ENCODE assay signal across 8 mouse cellular contexts in genomic region chr12:38779186-38779777, GRCm38 (mm10). TPM values are rescaled to one million over a fixed set of nuclear protein-coding genes. Genes with fewer than 3 reads are reported as not detected.
DNase-seq lines count a peak whose midpoint lies in the region; ATAC-seq and TF ChIP-seq lines count a peak whose summit lies in the region.

Gene Etv1, plus strand, starts transcription at chr12:38779380.

- no peaks in the 10 kb centered on the region for H3K27me3 ChIP-seq in E14TG2a.4 (ENCODE audit: insufficient read depth, low read length)
- H3K27me3 ChIP-seq in forebrain, embryonic 12.5 days, result peaks cover 4% of the 10 kb centered on the region; the same call in 1 of the 2 replicates
- no peaks in the 10 kb centered on the region for H3K27me3 ChIP-seq in lung, embryonic 14.5 days (ENCODE audit: insufficient read depth, low read length)
- H3K27me3 ChIP-seq in neural tube, embryonic 13.5 days, result 0 out of 2 replicates have a peak, but pooled peaks cover 12% of the 10 kb centered on the region

- peak; percentile 24 for ATAC-seq in forebrain, embryonic 12.5 days (ENCODE audit: low FRiP score)
- ATAC-seq in lung, embryonic 14.5 days (ENCODE audit: insufficient read depth), result peak; percentile 77
- peak; percentile 58 for ATAC-seq in neural tube, embryonic 13.5 days (ENCODE audit: low read depth)

- DNase-seq in adrenal gland, postnatal 14 days, result peak; percentile 81
- DNase-seq in heart, postnatal 14 days, result peak; percentile 38 to 51
- DNase-seq in kidney, postnatal 4 days, result peak; percentile 61 to 73
- DNase-seq in lung, embryonic 14.5 days, result peak; percentile 85
- DNase-seq in thymus, postnatal 10 days (ENCODE audit: low spot score in 2 of 2), result peak; percentile 23 to 48

- peak within 1 kb of the TSS; percentile 93 for H3K4me2 ChIP-seq in forebrain, embryonic 12.5 days
- peak within 1 kb of the TSS; percentile 93 for H3K4me2 ChIP-seq in lung, embryonic 14.5 days
- peak within 1 kb of the TSS; percentile 99 for H3K4me2 ChIP-seq in neural tube, embryonic 13.5 days

- TF ChIP-seq CTCF in E14TG2a.4 (conservative IDR thresholded peaks at IDR 0.05; ENCODE audit: low read length), result no peak
- no peak for TF ChIP-seq CTCF in lung, embryonic 14.5 days (IDR thresholded peaks at IDR 0.05; ENCODE audit: low read depth)

- H3K9ac ChIP-seq in forebrain, embryonic 12.5 days, result peak within 1 kb of the TSS; percentile 59
- H3K9ac ChIP-seq in lung, embryonic 14.5 days, result peak within 1 kb of the TSS; percentile 65
- H3K9ac ChIP-seq in neural tube, embryonic 13.5 days, result peak within 1 kb of the TSS; percentile 71

- H3K27ac ChIP-seq in forebrain, embryonic 12.5 days, result peak within 1 kb of the TSS; percentile 90
- peak within 1 kb of the TSS; percentile 98 for H3K27ac ChIP-seq in lung, embryonic 14.5 days (ENCODE audit: low read depth)
- H3K27ac ChIP-seq in neural tube, embryonic 13.5 days (replicated peaks), result peak within 1 kb of the TSS; percentile 84

- peak within 1 kb of the TSS; percentile 80 for H3K4me3 ChIP-seq in E14TG2a.4 (replicated peaks; ENCODE audit: low read length)
- peak within 1 kb of the TSS; percentile 56 for H3K4me3 ChIP-seq in forebrain, embryonic 12.5 days (replicated peaks)
- peak within 1 kb of the TSS; percentile 57 for H3K4me3 ChIP-seq in lung, embryonic 14.5 days (ENCODE audit: low read depth, low read length)
- peak within 1 kb of the TSS; percentile 62 for H3K4me3 ChIP-seq in neural tube, embryonic 13.5 days

- H3K9me3 ChIP-seq in E14TG2a.4 (ENCODE audit: low read length), result no peaks in the 10 kb centered on the region
- no peaks in the 10 kb centered on the region for H3K9me3 ChIP-seq in forebrain, embryonic 12.5 days
- H3K9me3 ChIP-seq in lung, embryonic 14.5 days (ENCODE audit: low read depth, low read length), result no peaks in the 10 kb centered on the region
- H3K9me3 ChIP-seq in neural tube, embryonic 13.5 days, result no peaks in the 10 kb centered on the region

- intact Hi-C loops in heart, postnatal 14 days (cut with DNase I), result loop anchor here (10.0 kb wide), 1 partner anchor 184 kb away; no protein-coding TSS in a partner anchor

- peaks cover 45% of the 10 kb centered on the region for H3K4me1 ChIP-seq in E14TG2a.4 (replicated peaks; ENCODE audit: low read depth, low read length)
- H3K4me1 ChIP-seq in forebrain, embryonic 12.5 days, result peaks cover 22% of the 10 kb centered on the region
- H3K4me1 ChIP-seq in lung, embryonic 14.5 days (ENCODE audit: insufficient read depth), result 0 out of 2 replicates have a peak, but pooled peaks cover 2% of the 10 kb centered on the region
- peaks cover 31% of the 10 kb centered on the region for H3K4me1 ChIP-seq in neural tube, embryonic 13.5 days (replicated peaks)

- H3K36me3 ChIP-seq in E14TG2a.4 (ENCODE audit: insufficient read depth, low read length), result 0 out of 2 replicates have a peak, but pooled peaks cover 7% of the 10 kb centered on the region
- H3K36me3 ChIP-seq in forebrain, embryonic 12.5 days (replicated peaks), result no peaks in the 10 kb centered on the region
- H3K36me3 ChIP-seq in lung, embryonic 14.5 days (ENCODE audit: insufficient read depth), result no peaks in the 10 kb centered on the region
- H3K36me3 ChIP-seq in neural tube, embryonic 13.5 days, result no peaks in the 10 kb centered on the region

- under 1% methylated on average over 20 of the region's 20 CpGs for WGBS in forebrain, embryonic 12.5 days
- WGBS in lung, embryonic 14.5 days, result under 1% methylated on average over 20 of the region's 20 CpGs
- WGBS in neural tube, embryonic 13.5 days, result under 1% methylated on average over 20 of the region's 20 CpGs

RNA-seq across cellular contexts. Expression of gene Etv1, which starts in this region (rescaled TPM):
- total RNA-seq in adrenal gland, postnatal 14 days (2021), result 53.3 and 54.7 TPM in 2 replicates
- polyA plus RNA-seq in forebrain, embryonic 12.5 days (2016; fragmentation: Nextera tagmentation; extraction: Ambion mirVana), result 25.5 and 46.6 TPM in 2 replicates
- total RNA-seq in heart, postnatal 14 days (2021), result 10 to 100 TPM; 11.0 to 12.4 TPM
- polyA plus RNA-seq in lung, embryonic 14.5 days (2014; fragmentation: Nextera tagmentation; extraction: Ambion mirVana), result 33.9 and 39.0 TPM in 2 replicates
- 30.4 and 33.9 TPM in 2 replicates for polyA plus RNA-seq in neural tube, embryonic 13.5 days (2015; fragmentation: Nextera tagmentation; extraction: Ambion mirVana)

Comparison
In these comparisons a context has a peak if more than half of its experiments do, and no peak if none do; other contexts are left out.
1. Peak in every context shown above with its lines: DNase-seq, ATAC-seq, H3K4me3 ChIP-seq and H3K27ac ChIP-seq.
2. ATAC-seq: peak in every context shown above with its lines; median percentile 77 in lung, embryonic 14.5 days; 58 in neural tube, embryonic 13.5 days; 24 in forebrain, embryonic 12.5 days.